In the genomic region with DNA sequence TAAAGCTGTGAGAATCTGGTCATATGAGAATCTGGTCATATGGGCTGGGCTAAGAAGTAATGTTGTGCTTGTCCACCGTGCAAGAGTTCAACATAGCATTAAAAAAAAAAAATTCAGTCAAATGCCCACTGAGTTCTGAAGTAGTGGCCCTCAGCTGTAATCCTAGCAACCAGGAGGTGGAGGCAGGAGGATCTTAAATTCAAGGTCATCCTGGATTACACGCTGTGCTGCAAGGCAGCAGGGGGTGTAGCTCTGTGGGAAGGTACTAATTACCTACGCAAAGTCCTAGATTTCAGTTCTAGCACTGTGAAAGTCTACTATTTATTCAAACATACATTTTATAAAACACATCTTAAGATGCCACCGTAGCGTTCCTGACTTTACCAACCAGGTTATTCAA, we compare ENCODE assay signal across 8 mouse cellular contexts. TPM values are rescaled to one million over a fixed set of nuclear protein-coding genes. Genes with fewer than 3 reads are reported as not detected.
DNase-seq lines count a peak whose midpoint lies in the region; ATAC-seq and TF ChIP-seq lines count a peak whose summit lies in the region.

No protein-coding gene starts in this region.

- ATAC-seq in intestine, embryonic 15.5 days: no peak
- ATAC-seq in neural tube, embryonic 13.5 days (ENCODE audit: low read depth): no peak

- no peaks in the 10 kb centered on the region for H3K9me3 ChIP-seq in intestine, embryonic 15.5 days
- no peaks in the 10 kb centered on the region for H3K9me3 ChIP-seq in neural tube, embryonic 13.5 days

- WGBS in intestine, embryonic 15.5 days: 12% methylated on average over 5 of the region's 5 CpGs
- 19% methylated on average over 5 of the region's 5 CpGs for WGBS in neural tube, embryonic 13.5 days

- peak overlapping the region; percentile 89 for H3K27ac ChIP-seq in layer of hippocampus, adult 2 months
- H3K27ac ChIP-seq in brown adipose tissue, adult 24 weeks (replicated peaks; ENCODE audit: low read depth, low read length): no peak overlapping the region
- no peak overlapping the region for H3K27ac ChIP-seq in intestine, embryonic 15.5 days
- H3K27ac ChIP-seq in neural tube, embryonic 13.5 days (replicated peaks): no peak overlapping the region; the same call in 1 of the 2 replicates

- 0 out of 2 replicates have a peak, but pooled peaks have one; percentile 5 for TF ChIP-seq CTCF in layer of hippocampus, adult 2 months (conservative IDR thresholded peaks at IDR 0.05)

- peak overlapping the region; percentile 82 for H3K4me3 ChIP-seq in layer of hippocampus, adult 2 months
- H3K4me3 ChIP-seq in brown adipose tissue, adult 24 weeks (ENCODE audit: insufficient read depth, low read depth, low read length): peak overlapping the region; percentile 99
- peak overlapping the region; percentile 58 for H3K4me3 ChIP-seq in intestine, embryonic 15.5 days (replicated peaks)
- H3K4me3 ChIP-seq in neural tube, embryonic 13.5 days: peak overlapping the region; percentile 60

- H3K9ac ChIP-seq in intestine, embryonic 15.5 days: peak overlapping the region; percentile 47
- peak overlapping the region; percentile 77 for H3K9ac ChIP-seq in neural tube, embryonic 13.5 days

- H3K4me1 ChIP-seq in brown adipose tissue, adult 24 weeks (ENCODE audit: control insufficient read depth, insufficient read depth, insufficient read length, low read length): peaks cover 3% of the 10 kb centered on the region; the same call in 1 of the 2 replicates
- peaks cover 8% of the 10 kb centered on the region; the same call in 1 of the 2 replicates for H3K4me1 ChIP-seq in intestine, embryonic 15.5 days (replicated peaks)
- peaks cover 19% of the 10 kb centered on the region for H3K4me1 ChIP-seq in neural tube, embryonic 13.5 days (replicated peaks)

- no peak for DNase-seq in layer of hippocampus, adult 2 months (ENCODE audit: low spot score in 2 of 2)
- no peak for DNase-seq in layer of hippocampus, postnatal 14 days (ENCODE audit: low spot score in 2 of 2)
- DNase-seq in adipocyte (ENCODE audit: low spot score): no peak
- no peak for DNase-seq in spleen, adult 12 weeks (ENCODE audit: low spot score)
- DNase-seq in lung, postnatal 14 days: no peak

- peak overlapping the region; percentile 62 for H3K4me2 ChIP-seq in intestine, embryonic 15.5 days (replicated peaks)
- peak overlapping the region; percentile 80 for H3K4me2 ChIP-seq in neural tube, embryonic 13.5 days

- no peaks in the 10 kb centered on the region for H3K27me3 ChIP-seq in intestine, embryonic 15.5 days (replicated peaks)
- H3K27me3 ChIP-seq in neural tube, embryonic 13.5 days: 0 out of 2 replicates have a peak, but pooled peaks cover 4% of the 10 kb centered on the region

- no peaks in the 10 kb centered on the region for H3K36me3 ChIP-seq in intestine, embryonic 15.5 days
- peaks cover 10% of the 10 kb centered on the region; the same call in 1 of the 2 replicates for H3K36me3 ChIP-seq in neural tube, embryonic 13.5 days

RNA-seq across cellular contexts. Expression of gene Actr6, which starts 0.8 kb away (rescaled TPM):
- 10 to 100 TPM; 24.8 to 25.5 TPM for total RNA-seq in layer of hippocampus, adult 2 months (2021)
- total RNA-seq in layer of hippocampus, postnatal 14 days (2021): 10 to 100 TPM; 19.9 to 27.5 TPM
- 22.2 and 27.0 TPM in 2 replicates for polyA plus RNA-seq in brown adipose tissue, adult 24 weeks (2012; ENCODE audit: insufficient read depth, insufficient read length, missing spikeins)
- polyA plus RNA-seq in intestine, embryonic 15.5 days (2015; fragmentation: Nextera tagmentation; extraction: Ambion mirVana): 23.8 and 30.6 TPM in 2 replicates
- polyA plus RNA-seq in neural tube, embryonic 13.5 days (2015; fragmentation: Nextera tagmentation; extraction: Ambion mirVana): 54.7 and 59.0 TPM in 2 replicates

RNA-seq across cellular contexts. Expression of gene Uhrf1bp1l, which starts 13.4 kb away (rescaled TPM):
- total RNA-seq in layer of hippocampus, adult 2 months (2021): 10 to 100 TPM; 72.6 to 81.6 TPM
- total RNA-seq in layer of hippocampus, postnatal 14 days (2021): 10 to 100 TPM; 81.7 to 87.2 TPM
- polyA plus RNA-seq in brown adipose tissue, adult 24 weeks (2012; ENCODE audit: insufficient read depth, insufficient read length, missing spikeins): 11.4 and 12.1 TPM in 2 replicates
- polyA plus RNA-seq in intestine, embryonic 15.5 days (2015; fragmentation: Nextera tagmentation; extraction: Ambion mirVana): 21.0 and 22.9 TPM in 2 replicates
- polyA plus RNA-seq in neural tube, embryonic 13.5 days (2015; fragmentation: Nextera tagmentation; extraction: Ambion mirVana): 31.2 and 31.3 TPM in 2 replicates

RNA-seq across cellular contexts. Expression of gene Scyl2, which starts 45.3 kb away (rescaled TPM):
- total RNA-seq in layer of hippocampus, adult 2 months (2021): 10 to 100 TPM; 25.2 to 28.4 TPM
- total RNA-seq in layer of hippocampus, postnatal 14 days (2021): 10 to 100 TPM; 26.0 to 29.2 TPM
- polyA plus RNA-seq in brown adipose tissue, adult 24 weeks (2012; ENCODE audit: insufficient read depth, insufficient read length, missing spikeins): 15.6 and 19.9 TPM in 2 replicates
- polyA plus RNA-seq in intestine, embryonic 15.5 days (2015; fragmentation: Nextera tagmentation; extraction: Ambion mirVana): 6.9 and 7.5 TPM in 2 replicates
- polyA plus RNA-seq in neural tube, embryonic 13.5 days (2015; fragmentation: Nextera tagmentation; extraction: Ambion mirVana): 8.6 and 9.1 TPM in 2 replicates
